Mouse (Mus musculus) midbrain, embryonic 12.5 days (tissue): ENCODE measurements around the gene Akap11. TPM values are rescaled to one million over a fixed set of nuclear protein-coding genes. Genes with fewer than 3 reads are reported as not detected.
"Not testable (repeated sequence)": the region's sequence is repeated elsewhere in the genome, so short reads cannot be mapped to it uniquely, and the experiment has no call there.

ENCODE experiments used
- ATAC-seq: fragments of 200-750 bp; cut with Nextera tagmentation; 2 replicates; pipeline ENCODE4 v1.8.0; 2017; ENCODE audit warnings: low read depth, moderate TSS enrichment, moderate library complexity; ENCODE audit not compliant: low FRiP score
- H3K27ac ChIP-seq: fragments of 300-500 bp; sonication (generic); replicated peaks from 2 replicates; pipeline ENCODE4 v1.5.1; 2016; ENCODE audit warnings: mild to moderate bottlenecking
- H3K27me3 ChIP-seq: fragments of 300-500 bp; sonication (generic); 2 replicates; pipeline ENCODE4 v1.6.1; 2016; ENCODE audit warnings: mild to moderate bottlenecking
- H3K36me3 ChIP-seq: fragments of 300-500 bp; sonication (generic); 2 replicates; pipeline ENCODE4 v1.6.1; 2016
- H3K4me1 ChIP-seq: fragments of 300-500 bp; sonication (generic); 2 replicates; pipeline ENCODE4 v1.6.1; 2016
- H3K4me2 ChIP-seq: fragments of 300-500 bp; sonication (generic); replicated peaks from 2 replicates; pipeline ENCODE4 v1.6.1; 2016; ENCODE audit warnings: mild to moderate bottlenecking, moderate library complexity
- H3K4me3 ChIP-seq: fragments of 300-500 bp; sonication (generic); 2 replicates; pipeline ENCODE4 v1.5.1; 2016; ENCODE audit warnings: mild to moderate bottlenecking
- H3K9ac ChIP-seq: fragments of 300-500 bp; sonication (generic); replicated peaks from 2 replicates; pipeline ENCODE4 v1.6.1; 2016; ENCODE audit warnings: mild to moderate bottlenecking, moderate library complexity
- H3K9me3 ChIP-seq: fragments of 300-500 bp; sonication (generic); 2 replicates; pipeline ENCODE4 v1.6.1; 2016; ENCODE audit warnings: mild to moderate bottlenecking
- WGBS: fragments of 180-500 bp; shearing (Covaris S2); methylation state at CpG from one replicate; pipeline ENCODE4 v1.1.7; 2016; 5-methylcytosine and 5-hydroxymethylcytosine counted together
- polyA plus RNA-seq: library from polyadenylated mRNA; unstranded; fragments of >200 nt; fragmentation: Nextera tagmentation; extraction: Ambion mirVana; gene quantifications from 2 replicates; pipeline ENCODE4 v1.2.1, GENCODE M21; 2016

Gene Akap11
- 31.5 and 35.1 TPM in 2 replicates for polyA plus RNA-seq

DNA sequence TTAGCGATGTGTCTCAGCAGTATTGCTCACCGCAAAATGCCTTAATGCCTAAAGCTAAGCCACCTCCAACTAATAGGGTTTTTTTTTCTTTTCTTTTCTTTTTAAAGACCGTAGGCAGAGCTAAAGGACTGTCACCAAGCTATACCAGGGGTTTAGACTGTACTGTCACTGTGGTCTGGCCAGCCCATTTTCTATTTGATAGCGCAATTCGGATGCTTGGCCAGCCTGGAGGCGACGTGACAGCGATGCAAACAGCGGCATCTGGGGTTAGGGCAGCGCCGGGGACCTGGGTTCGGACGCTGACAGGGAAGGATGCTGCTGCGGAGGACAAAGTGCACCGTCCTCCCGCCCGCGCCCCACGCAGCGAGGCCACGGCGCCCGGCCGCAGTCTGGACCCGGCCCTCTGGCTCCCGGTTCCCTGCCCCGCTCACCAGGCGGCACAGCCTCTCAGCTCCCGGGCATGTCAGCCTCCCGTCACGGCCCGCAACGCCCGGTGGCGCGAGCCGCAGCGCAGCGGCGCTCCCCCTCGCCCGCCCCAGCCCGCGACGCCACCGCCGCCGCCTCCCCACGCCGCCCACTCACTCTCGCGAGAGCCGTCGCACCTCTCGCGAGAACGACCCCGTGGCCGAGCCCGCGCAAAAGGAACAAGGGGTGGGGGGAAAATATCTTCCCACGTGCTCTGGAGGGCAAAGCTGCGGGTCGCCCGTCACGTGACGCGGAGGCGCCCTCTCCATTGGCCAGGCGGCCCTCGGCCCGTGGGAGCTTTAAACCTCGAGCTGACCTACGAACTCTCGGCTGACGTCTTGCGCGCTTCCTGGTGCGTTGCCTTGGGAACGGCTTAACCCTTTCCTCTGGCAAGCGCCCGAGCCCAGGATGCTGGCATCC, at the start of gene Akap11:
TSS of gene Akap11 (minus strand) at position 528 of the 885 bp plus-strand sequence.
- Histone ChIP-seq H3K27me3 (no peaks in the 10 kb centered on the region), H3K9me3 (no peaks in the 10 kb centered on the region), H3K36me3 (no peaks in the 10 kb centered on the region), H3K27ac (peak within 1 kb of the TSS; percentile 93), H3K9ac (peak within 1 kb of the TSS; percentile 92), H3K4me3 (peak within 1 kb of the TSS; percentile 82), H3K4me1 (peaks cover 28% of the 10 kb centered on the region), H3K4me2 (peak within 1 kb of the TSS; percentile 67)
- peak; percentile 97 for ATAC-seq
- under 1% methylated on average over 61 of the region's 82 CpGs for WGBS

DNA sequence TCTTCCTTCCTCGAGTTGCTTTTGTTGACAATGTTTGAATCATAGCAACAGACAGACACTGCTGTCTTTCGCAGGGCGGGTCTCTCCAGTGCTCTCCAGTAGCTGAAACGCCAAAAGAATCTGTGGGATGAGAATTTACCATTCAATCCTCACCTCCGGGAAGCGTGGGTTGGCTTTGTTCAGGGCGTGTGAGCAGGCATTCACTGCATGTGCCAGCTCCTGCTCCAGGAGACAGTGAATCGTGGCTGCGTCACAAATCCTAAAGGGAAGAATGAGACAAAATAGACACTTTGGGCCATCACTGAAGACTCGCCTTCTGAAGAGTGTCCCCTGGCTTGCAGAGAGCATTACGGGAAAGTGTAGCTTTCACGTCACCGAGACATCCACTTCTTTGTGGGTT, 47.6 kb upstream of the Akap11 start:
- Histone ChIP-seq H3K9me3 (no peaks in the 10 kb centered on the region), H3K4me1 (no peaks in the 10 kb centered on the region), H3K36me3 (peaks cover 21% of the 10 kb centered on the region), H3K4me2 (no peak overlapping the region), H3K27ac (no peak overlapping the region), H3K27me3 (no peaks in the 10 kb centered on the region), H3K4me3 (no peak overlapping the region), H3K9ac (no peak overlapping the region)
- no peak for ATAC-seq
- whole genome bisulfite sequencing: 91% methylated on average over 13 of the region's 13 CpGs

DNA sequence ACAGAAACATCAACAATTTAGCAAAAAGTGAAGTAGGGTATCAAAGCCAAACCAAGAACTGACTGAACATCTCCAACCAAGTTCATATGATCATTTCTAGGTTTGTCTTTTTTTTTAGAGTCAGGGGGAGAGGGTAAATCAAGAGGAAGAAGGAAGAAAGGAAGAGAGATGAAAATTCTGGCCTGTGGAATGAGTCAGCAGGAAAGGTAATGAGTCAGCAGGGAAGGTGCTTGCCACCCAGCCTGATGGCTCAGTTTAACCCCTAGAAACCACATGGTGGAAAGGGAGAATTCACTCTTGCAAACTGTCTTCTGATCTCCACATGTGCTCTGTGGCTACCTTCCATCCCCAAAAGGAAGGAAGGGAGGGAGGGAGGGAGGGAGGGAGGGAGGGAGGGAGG, 46.6 kb upstream of the Akap11 start:
- peaks cover 21% of the 10 kb centered on the region for H3K36me3 ChIP-seq
- no peaks in the 10 kb centered on the region for H3K9me3 ChIP-seq
- H3K27me3 ChIP-seq: no peaks in the 10 kb centered on the region
- no peak for ATAC-seq
- H3K27ac ChIP-seq: no peak overlapping the region
- H3K4me3 ChIP-seq: no peak overlapping the region
- H3K9ac ChIP-seq: no peak overlapping the region
- H3K4me1 ChIP-seq: no peaks in the 10 kb centered on the region
- no peak overlapping the region for H3K4me2 ChIP-seq

DNA sequence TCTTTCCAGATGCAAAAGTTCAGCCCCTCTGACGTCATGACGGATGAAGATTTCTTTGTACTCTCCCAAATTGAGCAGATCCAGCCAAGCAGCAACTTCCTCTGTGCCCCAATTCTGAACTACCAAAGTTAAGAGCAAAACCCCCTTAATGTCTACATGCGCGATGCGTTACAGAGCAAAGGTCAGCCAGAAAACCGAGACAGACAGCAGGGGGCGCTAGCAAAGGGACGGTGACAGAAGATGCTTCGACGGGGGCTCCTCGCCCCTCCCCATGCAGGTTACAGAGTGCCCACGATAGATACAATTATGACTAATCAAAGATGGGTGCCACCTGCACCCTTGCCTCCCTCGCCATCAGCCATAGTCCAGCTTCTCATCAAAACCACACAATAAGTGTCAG, 39.3 kb upstream of the Akap11 start:
- Histone ChIP-seq H3K9me3 (no peaks in the 10 kb centered on the region), H3K9ac (no peak overlapping the region), H3K4me3 (no peak overlapping the region), H3K27ac (no peak overlapping the region), H3K4me2 (no peak overlapping the region), H3K27me3 (no peaks in the 10 kb centered on the region), H3K36me3 (peaks cover 11% of the 10 kb centered on the region; the same call in 1 of the 2 replicates), H3K4me1 (no peaks in the 10 kb centered on the region)
- no peak for ATAC-seq
- 77% methylated on average over 13 of the region's 13 CpGs for WGBS

DNA sequence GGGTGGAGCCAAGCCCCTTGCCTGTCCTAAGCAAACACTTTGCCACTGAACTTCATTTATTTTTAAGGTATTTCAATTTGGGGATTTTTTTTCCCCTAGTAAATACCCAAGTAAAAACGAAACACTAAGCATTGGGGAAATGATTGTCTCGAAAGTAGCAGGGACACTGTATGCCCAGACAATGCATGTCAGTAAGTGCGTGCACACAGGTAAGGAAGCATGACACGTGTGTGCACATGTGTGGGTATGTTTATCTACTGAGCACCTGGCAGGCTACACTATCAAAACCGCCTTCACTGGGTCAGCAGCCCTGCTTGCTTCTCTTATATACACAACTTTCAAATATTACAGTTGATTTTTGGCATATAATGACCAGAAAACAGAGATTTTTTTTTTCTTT, 31.8 kb upstream of the Akap11 start:
- Histone ChIP-seq H3K36me3 (0 out of 2 replicates have a peak, but pooled peaks cover 5% of the 10 kb centered on the region), H3K4me2 (no peak overlapping the region), H3K4me3 (no peak overlapping the region), H3K27ac (no peak overlapping the region), H3K27me3 (no peaks in the 10 kb centered on the region), H3K4me1 (no peaks in the 10 kb centered on the region), H3K9ac (no peak overlapping the region), H3K9me3 (no peaks in the 10 kb centered on the region)
- 92% methylated on average over 5 of the region's 5 CpGs for WGBS
- no peak for ATAC-seq

DNA sequence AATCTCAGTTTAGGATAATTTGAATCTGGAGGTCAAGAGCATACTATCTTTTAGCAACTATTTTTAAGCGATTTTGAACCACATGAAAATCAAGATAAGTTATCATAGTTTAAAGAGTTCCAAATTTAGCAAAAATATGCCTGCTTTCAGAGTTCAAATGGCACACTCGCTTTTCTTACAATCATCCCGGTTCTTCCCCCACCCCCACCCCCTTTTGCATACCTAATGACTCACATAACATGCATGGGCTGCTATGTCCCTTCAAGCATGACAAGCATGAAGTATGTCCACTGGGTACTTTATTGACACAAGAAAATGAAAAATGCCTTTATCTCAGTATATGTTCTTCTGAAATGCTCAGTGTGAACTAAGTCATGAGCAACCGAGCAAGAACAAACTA, 29.8 kb upstream of the Akap11 start:
- WGBS: 74% methylated on average over 4 of the region's 4 CpGs
- Histone ChIP-seq H3K4me1 (no peaks in the 10 kb centered on the region), H3K36me3 (0 out of 2 replicates have a peak, but pooled peaks cover 3% of the 10 kb centered on the region), H3K4me3 (no peak overlapping the region), H3K27me3 (no peaks in the 10 kb centered on the region), H3K4me2 (no peak overlapping the region), H3K9me3 (no peaks in the 10 kb centered on the region), H3K27ac (no peak overlapping the region), H3K9ac (no peak overlapping the region)
- no peak for ATAC-seq

DNA sequence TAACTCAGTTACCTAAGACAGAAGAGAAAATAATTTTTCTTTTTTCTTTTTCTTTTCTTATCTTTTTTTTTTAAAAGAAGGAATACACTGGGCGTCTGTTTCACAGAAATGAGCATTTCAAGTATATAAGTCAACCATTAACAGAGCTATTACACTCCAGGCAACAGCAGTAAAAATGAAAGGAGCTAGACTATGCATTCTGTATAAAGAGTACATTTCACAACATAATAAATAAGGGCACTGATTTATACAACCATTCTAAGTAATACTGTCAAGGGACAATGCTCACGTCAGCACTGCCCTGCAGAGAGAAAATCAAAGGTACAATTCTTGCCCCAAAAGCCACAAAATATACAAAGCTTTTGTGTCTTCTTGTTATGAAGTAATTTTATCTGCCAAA, 27.7 kb upstream of the Akap11 start:
- H3K4me2 ChIP-seq: no peak overlapping the region

DNA sequence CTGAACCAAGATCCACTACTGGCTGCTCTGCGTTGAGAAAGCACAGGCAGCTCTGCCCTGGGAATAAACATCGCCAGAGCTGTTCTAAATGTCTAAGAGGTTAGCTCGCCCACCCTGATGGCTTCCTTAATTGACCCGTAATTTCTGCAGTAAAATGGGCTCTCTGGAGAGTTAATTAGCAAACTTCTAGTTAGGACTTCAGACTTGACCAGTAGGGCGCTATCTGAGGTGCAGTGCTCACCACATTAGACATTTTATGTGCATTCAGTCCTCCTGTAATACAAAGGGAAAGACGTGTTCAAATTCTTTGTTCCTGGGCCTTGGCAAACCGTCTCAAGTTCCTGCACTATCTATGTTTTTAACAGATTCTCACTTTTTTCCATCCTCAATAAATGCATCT, 26.6 kb upstream of the Akap11 start:
- Histone ChIP-seq H3K9ac (no peak overlapping the region), H3K4me2 (no peak overlapping the region), H3K4me1 (no peaks in the 10 kb centered on the region), H3K27ac (no peak overlapping the region), H3K9me3 (no peaks in the 10 kb centered on the region), H3K36me3 (0 out of 2 replicates have a peak, but pooled peaks cover 3% of the 10 kb centered on the region), H3K27me3 (no peaks in the 10 kb centered on the region), H3K4me3 (no peak overlapping the region)
- ATAC-seq: no peak
- WGBS: 82% methylated on average over 7 of the region's 7 CpGs

More for the DNA sequence above, 27.7 kb upstream of the Akap11 start:
- Histone ChIP-seq H3K27ac (no peak overlapping the region), H3K9ac (no peak overlapping the region), H3K4me3 (no peak overlapping the region), H3K9me3 (no peaks in the 10 kb centered on the region), H3K4me1 (no peaks in the 10 kb centered on the region), H3K27me3 (no peaks in the 10 kb centered on the region), H3K36me3 (0 out of 2 replicates have a peak, but pooled peaks cover 3% of the 10 kb centered on the region)
- 85% methylated on average over 2 of the region's 2 CpGs for WGBS
- ATAC-seq: no peak

DNA sequence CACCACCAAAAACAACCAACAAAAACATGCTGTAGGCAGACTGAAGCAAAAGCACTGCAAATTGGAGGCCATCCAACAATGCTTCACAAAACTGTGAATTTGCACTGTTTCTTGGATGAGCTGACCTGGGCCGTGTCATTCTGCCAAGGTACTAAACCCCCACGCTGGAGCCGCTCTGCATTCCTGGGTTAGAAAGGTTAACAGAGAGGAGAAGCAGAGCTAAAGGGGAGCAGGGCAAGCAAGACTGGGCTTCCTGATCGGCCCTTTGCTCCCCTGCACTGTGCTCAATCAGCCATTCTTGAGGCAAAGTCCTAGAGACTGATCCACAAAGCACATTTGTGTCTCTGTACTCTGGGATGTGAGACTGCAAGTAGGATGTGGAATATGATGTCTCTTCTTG, 25.5 kb upstream of the Akap11 start:
- Histone ChIP-seq H3K36me3 (0 out of 2 replicates have a peak, but pooled peaks cover under 1% of the 10 kb centered on the region), H3K9me3 (no peaks in the 10 kb centered on the region), H3K4me3 (no peak overlapping the region), H3K4me2 (no peak overlapping the region), H3K4me1 (no peaks in the 10 kb centered on the region), H3K27ac (no peak overlapping the region), H3K27me3 (no peaks in the 10 kb centered on the region), H3K9ac (no peak overlapping the region)
- whole genome bisulfite sequencing: 87% methylated on average over 4 of the region's 4 CpGs
- no peak for ATAC-seq

DNA sequence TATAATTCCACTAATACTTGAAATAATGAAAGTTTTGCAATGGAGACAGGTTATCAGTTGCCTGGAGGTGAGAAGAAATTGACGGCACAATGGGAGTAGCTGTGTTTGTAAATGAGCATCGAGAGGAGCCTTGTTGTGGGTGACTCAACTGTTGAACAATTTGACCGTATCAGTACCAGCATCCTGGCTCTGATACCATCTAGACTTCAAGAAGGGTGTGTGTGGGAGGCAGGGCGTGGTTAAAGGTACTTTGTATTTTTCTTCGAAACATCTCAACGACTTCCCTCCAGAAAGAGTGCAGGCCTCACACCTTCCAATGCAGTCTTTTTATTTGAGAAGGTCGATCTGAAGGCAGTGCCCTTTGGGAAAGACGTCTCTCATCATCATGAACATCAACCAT, 22.4 kb upstream of the Akap11 start:
- WGBS: 93% methylated on average over 8 of the region's 8 CpGs
- Histone ChIP-seq H3K4me1 (no peaks in the 10 kb centered on the region), H3K4me3 (no peak overlapping the region), H3K4me2 (no peak overlapping the region), H3K27ac (no peak overlapping the region), H3K9ac (no peak overlapping the region), H3K9me3 (no peaks in the 10 kb centered on the region), H3K27me3 (no peaks in the 10 kb centered on the region), H3K36me3 (no peaks in the 10 kb centered on the region)
- no peak for ATAC-seq

DNA sequence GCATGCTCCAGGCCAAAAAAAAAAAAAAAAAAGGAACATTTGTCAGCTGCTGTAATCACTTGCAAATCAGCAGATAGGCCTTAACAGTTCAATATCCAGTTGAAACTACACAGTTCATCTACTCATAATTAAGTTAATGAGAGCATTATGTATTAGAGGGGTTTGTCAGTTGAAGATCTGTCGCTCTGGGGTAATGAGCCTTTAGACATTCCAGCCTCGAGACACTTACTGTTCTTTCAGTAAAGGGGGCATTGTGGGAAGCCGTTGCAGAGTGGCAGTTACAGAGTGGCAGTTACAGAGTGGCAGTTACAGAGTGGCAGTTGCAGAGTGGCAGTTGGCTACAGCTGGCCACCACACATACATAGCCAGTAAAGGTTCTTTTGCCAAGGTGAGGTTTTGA, 18.2 kb upstream of the Akap11 start:
- H3K4me2 ChIP-seq, ATAC-seq, H3K9ac ChIP-seq, H3K4me1 ChIP-seq, H3K36me3 ChIP-seq, H3K27ac ChIP-seq, H3K27me3 ChIP-seq, H3K4me3 ChIP-seq, H3K9me3 ChIP-seq: not testable (repeated sequence)
- 81% methylated on average over 3 of the region's 3 CpGs for WGBS

DNA sequence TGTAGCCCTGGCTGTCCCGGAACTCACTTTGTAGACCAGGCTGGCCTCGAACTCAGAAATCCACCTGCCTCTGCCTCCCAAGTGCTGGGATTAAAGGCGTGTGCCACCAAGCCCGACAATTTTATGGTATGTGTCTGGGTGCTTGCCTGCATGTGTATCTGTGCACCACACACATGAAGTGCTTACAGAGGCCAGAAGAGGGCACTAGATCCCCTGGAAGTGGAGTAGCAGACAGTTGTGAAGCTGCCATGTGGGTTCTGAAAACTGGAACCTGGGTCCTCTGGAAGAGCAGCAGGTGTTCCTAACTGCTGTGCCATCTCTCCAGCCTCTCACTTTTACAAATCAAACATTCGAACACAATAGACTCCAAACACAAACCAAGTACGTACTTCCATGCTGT, 17.1 kb upstream of the Akap11 start:
- Histone ChIP-seq H3K9ac (no peak overlapping the region), H3K36me3 (no peaks in the 10 kb centered on the region), H3K4me2 (no peak overlapping the region)

More for the DNA sequence above, 17.1 kb upstream of the Akap11 start:
- Histone ChIP-seq H3K27ac (no peak overlapping the region), H3K9me3 (no peaks in the 10 kb centered on the region), H3K27me3 (no peaks in the 10 kb centered on the region), H3K4me3 (no peak overlapping the region), H3K4me1 (no peaks in the 10 kb centered on the region)
- no peak for ATAC-seq
- 96% methylated on average over 6 of the region's 6 CpGs for WGBS
